Mouse (Mus musculus): ENCODE measurements around the gene Zfp704.

Zfp704 gene

GRCm38 (mm10) chr3:9599738-9600410 is 10.0 kb downstream of the Zfp704 start:
- WGBS: 88% methylated on average over 11 of the region's 11 CpGs

- 86% methylated on average over 3 of the region's 3 CpGs for WGBS
Measured at GRCm38 (mm10) chr3:9598061-9598460, 11.8 kb downstream of the Zfp704 start.

GRCm38 (mm10) chr3:9594457-9594856 is 15.4 kb downstream of the Zfp704 start:
- 71% methylated on average over 7 of the region's 7 CpGs for WGBS

GRCm38 (mm10) chr3:9593832-9594231 is 16.1 kb downstream of the Zfp704 start:
- 72% methylated on average over 2 of the region's 2 CpGs for WGBS

- 97% methylated on average over 8 of the region's 8 CpGs for WGBS
Measured at GRCm38 (mm10) chr3:9591416-9592110, 18.3 kb downstream of the Zfp704 start.

- WGBS: 38% methylated on average over 4 of the region's 4 CpGs
Measured at GRCm38 (mm10) chr3:9588635-9589034, 21.2 kb downstream of the Zfp704 start.

GRCm38 (mm10) chr3:9587304-9587703 is 22.6 kb downstream of the Zfp704 start:
- WGBS: 93% methylated on average over 7 of the region's 7 CpGs

GRCm38 (mm10) chr3:9583516-9583915 is 26.4 kb downstream of the Zfp704 start:
- 68% methylated on average over 2 of the region's 2 CpGs for WGBS

- WGBS: 86% methylated on average over 14 of the region's 14 CpGs
Measured at GRCm38 (mm10) chr3:9580952-9581798, 28.7 kb downstream of the Zfp704 start.

GRCm38 (mm10) chr3:9580102-9580501 is 29.8 kb downstream of the Zfp704 start:
- WGBS: 89% methylated on average over 3 of the region's 3 CpGs

GRCm38 (mm10) chr3:9579028-9579643 is 30.7 kb downstream of the Zfp704 start:
- 63% methylated on average over 4 of the region's 4 CpGs for WGBS

GRCm38 (mm10) chr3:9576872-9577271 is 33.0 kb downstream of the Zfp704 start:
- 97% methylated on average over 4 of the region's 4 CpGs for WGBS

- WGBS: 84% methylated on average over 8 of the region's 8 CpGs
Measured at GRCm38 (mm10) chr3:9574305-9574704, 35.6 kb downstream of the Zfp704 start.

GRCm38 (mm10) chr3:9573581-9573980 is 36.3 kb downstream of the Zfp704 start:
- WGBS: 30% methylated on average over 6 of the region's 6 CpGs

GRCm38 (mm10) chr3:9572261-9572660 is 37.6 kb downstream of the Zfp704 start:
- WGBS: 59% methylated on average over 8 of the region's 8 CpGs

GRCm38 (mm10) chr3:9570782-9571181 is 39.1 kb downstream of the Zfp704 start:
- WGBS: 94% methylated on average over 4 of the region's 4 CpGs

GRCm38 (mm10) chr3:9569706-9570105 is 40.2 kb downstream of the Zfp704 start:
- WGBS: 100% methylated on average over 4 of the region's 4 CpGs

GRCm38 (mm10) chr3:9568565-9569228 is 41.2 kb downstream of the Zfp704 start:
- WGBS: 70% methylated on average over 10 of the region's 10 CpGs

GRCm38 (mm10) chr3:9567948-9568347 is 41.9 kb downstream of the Zfp704 start:
- 69% methylated on average over 8 of the region's 8 CpGs for WGBS

- WGBS: 85% methylated on average over 3 of the region's 3 CpGs
Measured at GRCm38 (mm10) chr3:9566831-9567230, 43.1 kb downstream of the Zfp704 start.

- 78% methylated on average over 7 of the region's 7 CpGs for WGBS
Measured at GRCm38 (mm10) chr3:9563562-9563961, 46.3 kb downstream of the Zfp704 start.
